Mouse (Mus musculus): Measurements from ENCODE around the gene Prkag2. TPM values are rescaled to one million over a fixed set of nuclear protein-coding genes. Genes with fewer than 3 reads are reported as not detected.

Prkag2 gene
- polyA plus RNA-seq, 1 experiment from 2014 or later, result 112 TPM

GRCm38 (mm10) chr5:24904423-24904822 lies 196.0 kb downstream of the Prkag2 start:
- no peak for ATAC-seq
- no peak overlapping the region for H3K4me3 ChIP-seq (ENCODE audit: low read depth, low read length)
- no peaks in the 10 kb centered on the region for H3K9me3 ChIP-seq (replicated peaks; ENCODE audit: control insufficient read depth, low read length, poor library complexity, severe bottlenecking)
- no peak overlapping the region for H3K27ac ChIP-seq (ENCODE audit: low read length)
- 92% methylated on average over 8 of the region's 8 CpGs for WGBS
- no peaks in the 10 kb centered on the region for H3K36me3 ChIP-seq (ENCODE audit: control insufficient read depth, insufficient read depth, low read length)
- no peak overlapping the region for H3K4me2 ChIP-seq (ENCODE audit: low read length)
- H3K27me3 ChIP-seq (ENCODE audit: control insufficient read depth, insufficient read depth, low read depth, low read length), result no peaks in the 10 kb centered on the region
- peaks cover 20% of the 10 kb centered on the region for H3K4me1 ChIP-seq (ENCODE audit: control insufficient read depth, insufficient read depth, low read length)
- H3K9ac ChIP-seq (ENCODE audit: low read depth, low read length), result no peak overlapping the region

GRCm38 (mm10) chr5:24904001-24904400 lies 196.4 kb downstream of the Prkag2 start:
- peaks cover 20% of the 10 kb centered on the region for H3K4me1 ChIP-seq (ENCODE audit: control insufficient read depth, insufficient read depth, low read length)
- H3K27ac ChIP-seq (ENCODE audit: low read length), result no peak overlapping the region
- 92% methylated on average over 4 of the region's 4 CpGs for WGBS
- ATAC-seq, result no peak
- H3K4me2 ChIP-seq (ENCODE audit: low read length), result no peak overlapping the region
- H3K9me3 ChIP-seq (replicated peaks; ENCODE audit: control insufficient read depth, low read length, poor library complexity, severe bottlenecking), result no peaks in the 10 kb centered on the region
- no peak overlapping the region for H3K4me3 ChIP-seq (ENCODE audit: low read depth, low read length)
- H3K36me3 ChIP-seq (ENCODE audit: control insufficient read depth, insufficient read depth, low read length), result no peaks in the 10 kb centered on the region
- no peaks in the 10 kb centered on the region for H3K27me3 ChIP-seq (ENCODE audit: control insufficient read depth, insufficient read depth, low read depth, low read length)
- H3K9ac ChIP-seq (ENCODE audit: low read depth, low read length), result no peak overlapping the region

GRCm38 (mm10) chr5:24902835-24903234 lies 197.6 kb downstream of the Prkag2 start:
- Histone ChIP-seq H3K36me3 (ENCODE audit: control insufficient read depth, insufficient read depth, low read length) (no peaks in the 10 kb centered on the region), H3K27me3 (ENCODE audit: control insufficient read depth, insufficient read depth, low read depth, low read length) (no peaks in the 10 kb centered on the region), H3K27ac (ENCODE audit: low read length) (no peak overlapping the region), H3K9ac (ENCODE audit: low read depth, low read length) (no peak overlapping the region), H3K4me3 (ENCODE audit: low read depth, low read length) (no peak overlapping the region), H3K4me2 (ENCODE audit: low read length) (no peak overlapping the region), H3K4me1 (ENCODE audit: control insufficient read depth, insufficient read depth, low read length) (peaks cover 20% of the 10 kb centered on the region), H3K9me3 (replicated peaks; ENCODE audit: control insufficient read depth, low read length, poor library complexity, severe bottlenecking) (no peaks in the 10 kb centered on the region)
- WGBS, result 29% methylated on average over 4 of the region's 4 CpGs
- no peak for ATAC-seq

- Histone ChIP-seq H3K4me2 (ENCODE audit: low read length) (no peak overlapping the region), H3K36me3 (ENCODE audit: control insufficient read depth, insufficient read depth, low read length) (no peaks in the 10 kb centered on the region; the same call in 1 of the 2 replicates), H3K4me3 (ENCODE audit: low read depth, low read length) (no peak overlapping the region), H3K27me3 (ENCODE audit: control insufficient read depth, insufficient read depth, low read depth, low read length) (no peaks in the 10 kb centered on the region), H3K9me3 (replicated peaks; ENCODE audit: control insufficient read depth, low read length, poor library complexity, severe bottlenecking) (no peaks in the 10 kb centered on the region), H3K27ac (ENCODE audit: low read length) (no peak overlapping the region), H3K4me1 (ENCODE audit: control insufficient read depth, insufficient read depth, low read length) (no peaks in the 10 kb centered on the region), H3K9ac (ENCODE audit: low read depth, low read length) (no peak overlapping the region)
- 91% methylated on average over 4 of the region's 4 CpGs for WGBS
- ATAC-seq, result no peak
Observed at GRCm38 (mm10) chr5:24895606-24896005, 204.8 kb downstream of the Prkag2 start.

GRCm38 (mm10) chr5:24894814-24895213 lies 205.6 kb downstream of the Prkag2 start:
- H3K27me3 ChIP-seq (ENCODE audit: control insufficient read depth, insufficient read depth, low read depth, low read length), result no peaks in the 10 kb centered on the region
- 83% methylated on average over 1 of the region's 1 CpGs for WGBS
- ATAC-seq, result no peak
- H3K27ac ChIP-seq (ENCODE audit: low read length), result no peak overlapping the region
- no peaks in the 10 kb centered on the region; the same call in 1 of the 2 replicates for H3K36me3 ChIP-seq (ENCODE audit: control insufficient read depth, insufficient read depth, low read length)
- H3K9ac ChIP-seq (ENCODE audit: low read depth, low read length), result no peak overlapping the region
- H3K4me2 ChIP-seq (ENCODE audit: low read length), result no peak overlapping the region
- no peak overlapping the region for H3K4me3 ChIP-seq (ENCODE audit: low read depth, low read length)
- no peaks in the 10 kb centered on the region for H3K9me3 ChIP-seq (replicated peaks; ENCODE audit: control insufficient read depth, low read length, poor library complexity, severe bottlenecking)
- no peaks in the 10 kb centered on the region for H3K4me1 ChIP-seq (ENCODE audit: control insufficient read depth, insufficient read depth, low read length)

- no peak for ATAC-seq
- H3K9me3 ChIP-seq (replicated peaks; ENCODE audit: control insufficient read depth, low read length, poor library complexity, severe bottlenecking), result no peaks in the 10 kb centered on the region
- H3K9ac ChIP-seq (ENCODE audit: low read depth, low read length), result no peak overlapping the region
- no peak overlapping the region for H3K27ac ChIP-seq (ENCODE audit: low read length)
- H3K4me3 ChIP-seq (ENCODE audit: low read depth, low read length), result no peak overlapping the region
- H3K27me3 ChIP-seq (ENCODE audit: control insufficient read depth, insufficient read depth, low read depth, low read length), result no peaks in the 10 kb centered on the region
- no peak overlapping the region for H3K4me2 ChIP-seq (ENCODE audit: low read length)
- 92% methylated on average over 11 of the region's 11 CpGs for WGBS
- no peaks in the 10 kb centered on the region for H3K4me1 ChIP-seq (ENCODE audit: control insufficient read depth, insufficient read depth, low read length)
- H3K36me3 ChIP-seq (ENCODE audit: control insufficient read depth, insufficient read depth, low read length), result peaks cover 8% of the 10 kb centered on the region
Observed at GRCm38 (mm10) chr5:24892461-24892860, 208.0 kb downstream of the Prkag2 start.

GRCm38 (mm10) chr5:24889860-24890259 lies 210.6 kb downstream of the Prkag2 start:
- 76% methylated on average over 9 of the region's 9 CpGs for WGBS
- H3K9ac ChIP-seq (ENCODE audit: low read depth, low read length), result no peak overlapping the region
- no peaks in the 10 kb centered on the region for H3K4me1 ChIP-seq (ENCODE audit: control insufficient read depth, insufficient read depth, low read length)
- no peaks in the 10 kb centered on the region for H3K27me3 ChIP-seq (ENCODE audit: control insufficient read depth, insufficient read depth, low read depth, low read length)
- ATAC-seq, result no peak
- no peak overlapping the region for H3K27ac ChIP-seq (ENCODE audit: low read length)
- no peaks in the 10 kb centered on the region for H3K9me3 ChIP-seq (replicated peaks; ENCODE audit: control insufficient read depth, low read length, poor library complexity, severe bottlenecking)
- peaks cover 31% of the 10 kb centered on the region for H3K36me3 ChIP-seq (ENCODE audit: control insufficient read depth, insufficient read depth, low read length)
- no peak overlapping the region for H3K4me2 ChIP-seq (ENCODE audit: low read length)
- no peak overlapping the region for H3K4me3 ChIP-seq (ENCODE audit: low read depth, low read length)

- H3K4me3 ChIP-seq (ENCODE audit: low read depth, low read length), result no peak overlapping the region
- H3K4me2 ChIP-seq (ENCODE audit: low read length), result no peak overlapping the region
- no peak for ATAC-seq
- H3K4me1 ChIP-seq (ENCODE audit: control insufficient read depth, insufficient read depth, low read length), result no peaks in the 10 kb centered on the region
- WGBS, result 87% methylated on average over 11 of the region's 11 CpGs
- H3K36me3 ChIP-seq (ENCODE audit: control insufficient read depth, insufficient read depth, low read length), result peaks cover 31% of the 10 kb centered on the region
- no peak overlapping the region for H3K27ac ChIP-seq (ENCODE audit: low read length)
- H3K9me3 ChIP-seq (replicated peaks; ENCODE audit: control insufficient read depth, low read length, poor library complexity, severe bottlenecking), result no peaks in the 10 kb centered on the region
- H3K9ac ChIP-seq (ENCODE audit: low read depth, low read length), result no peak overlapping the region
- H3K27me3 ChIP-seq (ENCODE audit: control insufficient read depth, insufficient read depth, low read depth, low read length), result no peaks in the 10 kb centered on the region
Observed at GRCm38 (mm10) chr5:24888874-24889591, 211.4 kb downstream of the Prkag2 start.

GRCm38 (mm10) chr5:24887271-24887670 lies 213.2 kb downstream of the Prkag2 start:
- WGBS, result 91% methylated on average over 8 of the region's 8 CpGs
- H3K36me3 ChIP-seq (ENCODE audit: control insufficient read depth, insufficient read depth, low read length), result peaks cover 31% of the 10 kb centered on the region
- H3K27ac ChIP-seq (ENCODE audit: low read length), result no peak overlapping the region
- H3K9ac ChIP-seq (ENCODE audit: low read depth, low read length), result no peak overlapping the region
- H3K27me3 ChIP-seq (ENCODE audit: control insufficient read depth, insufficient read depth, low read depth, low read length), result no peaks in the 10 kb centered on the region
- H3K4me1 ChIP-seq (ENCODE audit: control insufficient read depth, insufficient read depth, low read length), result no peaks in the 10 kb centered on the region
- ATAC-seq, result no peak
- H3K4me3 ChIP-seq (ENCODE audit: low read depth, low read length), result no peak overlapping the region
- no peak overlapping the region for H3K4me2 ChIP-seq (ENCODE audit: low read length)
- no peaks in the 10 kb centered on the region for H3K9me3 ChIP-seq (replicated peaks; ENCODE audit: control insufficient read depth, low read length, poor library complexity, severe bottlenecking)

All from midbrain, embryonic 16.5 days (tissue).